Mouse (Mus musculus) layer of hippocampus, adult 9-10 months (tissue): ENCODE results near the gene Irf8.

Experiments used
- DNase-seq: peaks from one replicate; pipeline ENCODE4 v3.0.0; 2022; ENCODE audit warnings: low spot score

Irf8 gene

GRCm38 (mm10) chr8:120735770-120736481, at the start of gene Irf8:
TSS of gene Irf8 (plus strand) at chr8:120736358.
- DNase-seq, result no peak

GRCm38 (mm10) chr8:120686576-120686975, 49.6 kb upstream of the Irf8 start:
- no peak for DNase-seq

GRCm38 (mm10) chr8:120687786-120688185, 48.4 kb upstream of the Irf8 start:
- no peak for DNase-seq

GRCm38 (mm10) chr8:120688511-120688910, 47.6 kb upstream of the Irf8 start:
- DNase-seq, result no peak

- DNase-seq, result no peak
Measured at GRCm38 (mm10) chr8:120692934-120693333, 43.2 kb upstream of the Irf8 start.

GRCm38 (mm10) chr8:120693861-120694493, 42.2 kb upstream of the Irf8 start:
- DNase-seq, result no peak

GRCm38 (mm10) chr8:120696401-120697153, 39.6 kb upstream of the Irf8 start:
- DNase-seq, result no peak

- no peak for DNase-seq
Measured at GRCm38 (mm10) chr8:120697154-120697978, 38.8 kb upstream of the Irf8 start.

- no peak for DNase-seq
Measured at GRCm38 (mm10) chr8:120697979-120698272, 38.2 kb upstream of the Irf8 start.

- DNase-seq, result no peak
Measured at GRCm38 (mm10) chr8:120698426-120698825, 37.7 kb upstream of the Irf8 start.

- no peak for DNase-seq
Measured at GRCm38 (mm10) chr8:120699079-120699478, 37.1 kb upstream of the Irf8 start.

- DNase-seq, result no peak
Measured at GRCm38 (mm10) chr8:120699565-120699964, 36.6 kb upstream of the Irf8 start.

GRCm38 (mm10) chr8:120700053-120700452, 36.1 kb upstream of the Irf8 start:
- no peak for DNase-seq

- DNase-seq, result no peak
Measured at GRCm38 (mm10) chr8:120701758-120702465, 34.2 kb upstream of the Irf8 start.

GRCm38 (mm10) chr8:120704203-120704602, 32.0 kb upstream of the Irf8 start:
- no peak for DNase-seq

- no peak for DNase-seq
Measured at GRCm38 (mm10) chr8:120705163-120705562, 31.0 kb upstream of the Irf8 start.

- DNase-seq, result no peak
Measured at GRCm38 (mm10) chr8:120706193-120706592, 30.0 kb upstream of the Irf8 start.

GRCm38 (mm10) chr8:120709176-120709575, 27.0 kb upstream of the Irf8 start:
- no peak for DNase-seq

GRCm38 (mm10) chr8:120715200-120715599, 21.0 kb upstream of the Irf8 start:
- no peak for DNase-seq

- no peak for DNase-seq
Measured at GRCm38 (mm10) chr8:120715996-120716680, 20.0 kb upstream of the Irf8 start.

- DNase-seq, result no peak
Measured at GRCm38 (mm10) chr8:120719586-120720236, 16.4 kb upstream of the Irf8 start.
